Mouse (Mus musculus) C2C12 (cell line): ENCODE measurements around the gene Zfand3. TPM values are rescaled to one million over a fixed set of nuclear protein-coding genes. Genes with fewer than 3 reads are reported as not detected.

Experiments
- H3K27me3 ChIP-seq: one replicate; pipeline ENCODE4 v1.6.1; 2011; ENCODE audit not compliant: control insufficient read depth, insufficient read depth, insufficient read length
- H3K36me3 ChIP-seq: one replicate; pipeline ENCODE4 v1.6.1; 2011; ENCODE audit not compliant: control insufficient read depth, insufficient read depth
- H3K4me3 ChIP-seq: one replicate; pipeline ENCODE4 v1.5.1; 2011; ENCODE audit warnings: mild to moderate bottlenecking, control low read depth; ENCODE audit not compliant: poor library complexity, insufficient read depth, severe bottlenecking
- H3K79me2 ChIP-seq: one replicate; pipeline ENCODE4 v1.6.1; 2011; ENCODE audit not compliant: control insufficient read depth, insufficient read depth
- H3K79me3 ChIP-seq: one replicate; pipeline ENCODE4 v1.6.1; 2011; ENCODE audit warnings: low read depth, control low read depth
- H3ac ChIP-seq: one replicate; pipeline ENCODE3; 2011; ENCODE audit warnings: low read depth; ENCODE audit not compliant: control insufficient read depth, insufficient read length
- CEBPB ChIP-seq: IDR thresholded peaks from one replicate; pipeline ENCODE4 v1.6.1; 2011; ENCODE audit warnings: low read depth, mild to moderate bottlenecking, control low read depth, moderate library complexity
- CTCF ChIP-seq: IDR thresholded peaks from one replicate; pipeline ENCODE4 v1.5.1; 2011; ENCODE audit not compliant: control insufficient read depth, insufficient read depth, insufficient read length
- FOSL1 ChIP-seq: IDR thresholded peaks from one replicate; pipeline ENCODE4 v1.8.0; 2011; ENCODE audit warnings: mild to moderate bottlenecking, low read length; ENCODE audit not compliant: poor library complexity, insufficient read depth, severe bottlenecking
- MAX ChIP-seq: IDR thresholded peaks from one replicate; pipeline ENCODE4 v1.6.1; 2011; ENCODE audit warnings: mild to moderate bottlenecking, control low read depth
- MYOD1 ChIP-seq: IDR thresholded peaks from one replicate; pipeline ENCODE4 v1.6.1; 2011; ENCODE audit warnings: low read depth; ENCODE audit not compliant: control insufficient read depth, insufficient read length
- MYOG ChIP-seq: IDR thresholded peaks from one replicate; pipeline ENCODE4 v1.6.1; 2011; ENCODE audit not compliant: control insufficient read depth, insufficient read length; ENCODE audit errors: extremely low read depth
- USF1 ChIP-seq: IDR thresholded peaks from one replicate; pipeline ENCODE4 v1.6.1; 2011; ENCODE audit warnings: low read depth, mild to moderate bottlenecking, control low read depth, moderate library complexity
- polyA plus RNA-seq: library from polyadenylated mRNA; unstranded; fragments of >200 nt; fragmentation: generic; extraction: Trizol; gene quantifications from one replicate; pipeline ENCODE4 v1.2.1, GENCODE M21; 2012; ENCODE audit warnings: missing spikeins

Zfand3 gene
- polyA plus RNA-seq, 1 experiment, result 78.6 TPM

DNA sequence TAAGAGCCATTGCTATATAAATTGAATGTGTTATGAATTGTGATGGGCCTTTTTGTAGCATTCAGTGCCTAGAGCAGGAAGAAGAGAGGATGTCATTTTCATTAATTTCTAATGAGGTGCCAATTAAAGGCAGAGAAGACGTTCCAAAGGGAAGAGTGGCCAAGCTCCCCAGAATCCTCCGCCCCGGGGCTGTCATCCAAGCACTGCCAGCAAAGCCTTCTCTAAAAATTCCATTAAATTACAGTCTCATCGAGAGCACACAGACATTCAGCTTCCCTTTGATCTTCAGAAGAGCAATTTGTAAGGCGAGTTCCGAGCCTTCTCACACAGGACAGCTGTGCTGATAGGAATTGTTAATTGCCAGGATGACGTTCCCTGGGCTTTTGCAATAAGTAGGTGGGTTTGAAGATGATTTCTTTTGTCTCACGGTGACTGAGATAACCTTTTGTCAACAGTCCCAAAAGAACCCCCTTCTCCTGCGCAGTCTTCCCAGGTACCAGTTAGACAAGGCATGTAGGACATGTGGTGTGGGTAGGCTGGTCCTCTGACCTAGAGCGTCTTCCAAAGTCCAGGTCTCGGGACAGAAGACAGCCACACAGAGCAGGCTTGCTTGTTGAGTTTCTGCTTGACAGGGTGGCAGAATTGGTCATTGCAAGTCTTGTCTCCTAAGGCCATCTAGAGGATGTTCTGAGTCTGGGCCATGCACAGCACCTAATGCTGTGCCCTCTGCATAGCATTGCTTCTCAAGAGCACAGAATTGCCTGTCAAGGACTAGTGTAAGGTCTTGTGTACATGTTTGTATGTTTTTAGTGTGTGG lies 190.3 kb downstream of the Zfand3 start:
- H3K79me2 ChIP-seq, result peaks cover 53% of the 10 kb centered on the region
- H3K79me3 ChIP-seq, result peaks cover 15% of the 10 kb centered on the region
- H3K36me3 ChIP-seq, result peaks cover 40% of the 10 kb centered on the region
- H3K4me3 ChIP-seq, result no peak overlapping the region
- H3K27me3 ChIP-seq, result no peaks in the 10 kb centered on the region
- H3ac ChIP-seq, result no peak overlapping the region
- TF ChIP-seq MYOG (no peak), CTCF (no peak), MAX (no peak), FOSL1 (no peak), MYOD1 (no peak), USF1 (no peak), CEBPB (no peak)

DNA sequence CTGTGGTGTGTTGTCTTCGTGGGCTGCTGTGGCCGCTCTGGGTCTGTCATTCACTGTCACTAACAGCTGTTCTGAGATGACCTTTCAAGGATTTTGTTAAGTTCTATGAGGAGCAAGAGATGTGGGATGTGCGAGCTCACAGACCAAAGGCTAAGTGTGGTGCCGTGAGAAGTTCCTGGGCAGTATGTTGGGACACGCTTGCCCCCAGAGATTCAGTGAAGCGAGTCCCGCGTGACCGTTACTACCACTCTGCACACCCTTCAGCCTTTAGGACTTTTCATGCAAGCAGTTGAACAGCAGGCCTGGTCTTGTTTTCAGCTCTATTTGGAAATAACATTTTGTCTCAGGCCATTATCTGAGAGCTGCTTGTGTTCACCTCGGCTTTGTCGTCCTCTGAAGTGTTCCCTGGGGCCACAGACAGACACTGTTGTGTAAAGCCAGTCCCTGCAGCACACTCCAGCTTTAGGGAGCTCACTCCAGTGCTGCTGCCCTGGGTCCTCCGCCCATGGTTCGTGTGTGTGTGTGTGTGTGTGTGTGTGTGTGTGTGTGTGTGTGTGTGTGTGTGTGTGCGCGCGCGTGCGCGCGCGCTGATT lies 191.2 kb downstream of the Zfand3 start:
- Histone ChIP-seq H3K4me3 (no peak overlapping the region), H3K36me3 (peaks cover 40% of the 10 kb centered on the region), H3K27me3 (no peaks in the 10 kb centered on the region), H3ac (no peak overlapping the region), H3K79me3 (peaks cover 18% of the 10 kb centered on the region), H3K79me2 (peaks cover 55% of the 10 kb centered on the region)
- TF ChIP-seq CTCF (no peak), FOSL1 (no peak), MYOG (no peak), MYOD1 (no peak), CEBPB (no peak), MAX (no peak), USF1 (no peak)

DNA sequence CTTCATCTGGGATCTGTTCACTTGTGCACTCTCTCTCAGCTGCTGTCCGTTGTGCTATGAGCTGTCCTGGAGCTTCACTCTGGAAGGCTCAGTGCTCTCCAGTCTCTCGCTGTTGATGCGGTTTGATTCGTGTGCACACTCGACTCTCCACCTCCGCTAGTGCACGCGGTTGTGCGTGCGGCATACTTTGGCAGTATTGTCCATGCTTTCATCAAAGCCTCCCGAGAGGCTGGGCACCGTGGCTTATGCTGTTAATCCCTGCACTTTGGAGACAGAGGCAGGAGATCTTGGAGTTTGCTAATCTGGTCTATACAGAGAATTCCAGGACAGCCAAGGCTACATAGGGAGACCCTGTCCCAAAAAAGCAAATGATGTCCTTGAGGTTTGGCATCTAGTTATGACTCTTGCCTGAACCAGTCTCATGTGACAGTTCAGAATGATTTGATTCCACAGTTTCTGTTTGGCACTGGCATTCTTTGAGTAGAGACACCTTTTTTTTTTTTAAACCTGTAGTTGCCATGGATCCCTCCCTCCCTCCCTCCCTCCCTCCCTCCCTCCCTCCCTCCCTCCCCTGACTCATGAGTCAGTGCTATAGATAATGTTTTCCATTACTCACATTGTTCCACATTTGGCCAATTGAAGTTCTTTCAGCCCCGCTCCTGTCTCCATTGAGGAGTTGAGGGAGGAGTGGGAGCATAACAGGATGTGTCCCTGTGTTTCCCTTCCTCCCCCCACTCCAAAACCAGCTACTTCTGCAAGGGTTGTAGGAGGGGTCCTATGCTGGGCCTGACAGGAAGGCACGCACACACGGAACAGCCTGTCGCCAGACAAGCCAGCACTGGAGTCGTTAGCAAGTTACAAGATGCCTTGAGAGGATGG lies 192.1 kb downstream of the Zfand3 start:
- TF ChIP-seq CEBPB (no peak), CTCF (no peak), MYOD1 (no peak), FOSL1 (no peak), MAX (no peak), MYOG (no peak), USF1 (no peak)
- H3K27me3 ChIP-seq, result no peaks in the 10 kb centered on the region
- H3ac ChIP-seq, result no peak overlapping the region
- peaks cover 58% of the 10 kb centered on the region for H3K79me2 ChIP-seq
- peaks cover 18% of the 10 kb centered on the region for H3K79me3 ChIP-seq
- peaks cover 40% of the 10 kb centered on the region for H3K36me3 ChIP-seq
- H3K4me3 ChIP-seq, result no peak overlapping the region

DNA sequence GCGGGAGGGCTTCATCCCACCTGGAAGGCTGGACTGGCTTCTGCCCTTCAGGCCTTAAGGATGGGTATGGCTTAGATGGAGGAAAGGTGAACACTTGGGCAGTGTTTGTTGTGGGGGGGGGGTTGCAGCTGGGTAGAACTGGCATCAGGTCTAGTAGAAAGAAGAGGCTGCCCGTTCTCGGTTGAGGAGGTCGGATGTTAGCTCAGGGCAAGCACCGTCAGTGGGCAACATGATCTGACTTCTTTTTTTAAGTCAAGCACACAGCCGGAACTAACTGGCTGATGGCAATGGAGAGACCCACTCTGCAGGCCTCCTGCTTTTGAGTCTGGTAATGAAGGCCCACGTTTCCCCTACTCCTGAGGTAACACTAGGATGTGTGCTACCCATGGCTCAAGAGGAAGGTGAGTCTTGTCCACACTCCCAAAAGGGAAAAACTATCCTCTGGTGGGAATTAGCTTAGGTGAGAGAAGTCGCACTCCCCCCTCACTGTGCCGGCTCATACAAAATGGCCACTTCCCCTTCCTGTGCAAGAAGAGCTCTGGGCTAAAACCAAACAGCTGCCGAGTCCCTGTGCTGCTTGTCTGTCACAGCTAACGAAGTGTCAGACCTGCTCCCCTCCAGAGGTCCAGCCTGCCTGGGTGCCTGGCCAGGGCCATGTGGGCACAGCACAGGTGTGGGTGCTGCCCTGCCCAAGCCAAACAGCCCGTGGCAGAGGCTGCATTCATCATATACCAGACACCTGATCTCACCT lies 192.9 kb downstream of the Zfand3 start:
- Histone ChIP-seq H3K36me3 (peaks cover 40% of the 10 kb centered on the region), H3K4me3 (no peak overlapping the region), H3K79me2 (peaks cover 61% of the 10 kb centered on the region), H3ac (no peak overlapping the region), H3K27me3 (no peaks in the 10 kb centered on the region), H3K79me3 (peaks cover 18% of the 10 kb centered on the region)
- no peak for TF ChIP-seq MYOD1
- no peak for TF ChIP-seq USF1
- no peak for TF ChIP-seq CTCF
- TF ChIP-seq MAX, result no peak
- TF ChIP-seq FOSL1, result no peak
- TF ChIP-seq CEBPB, result no peak
- no peak for TF ChIP-seq MYOG
